Mouse (Mus musculus) lung, postnatal 0 days (tissue): ENCODE results near the gene Ppan. TPM values are rescaled to one million over a fixed set of nuclear protein-coding genes. Genes with fewer than 3 reads are reported as not detected.

Source experiments
- ATAC-seq: fragments of 200-750 bp; cut with Nextera tagmentation; 2 replicates; pipeline ENCODE4 v1.8.0; 2017; ENCODE audit warnings: moderate library complexity
- DNase-seq: peaks from one replicate; pipeline ENCODE4 v3.0.0-alpha.2; 2016; ENCODE audit warnings: low spot score
- H3K27ac ChIP-seq: fragments of 300-500 bp; sonication (generic); 2 replicates; pipeline ENCODE4 v1.5.1; 2014; ENCODE audit warnings: antibody characterized with exemption, mild to moderate bottlenecking, low read length, mixed read lengths
- H3K27me3 ChIP-seq: fragments of 300-500 bp; sonication (generic); replicated peaks from 2 replicates; pipeline ENCODE4 v1.6.1; 2014; ENCODE audit warnings: low read length, mixed read lengths; ENCODE audit not compliant: insufficient read depth
- H3K36me3 ChIP-seq: fragments of 300-500 bp; sonication (generic); 2 replicates; pipeline ENCODE4 v1.6.1; 2014; ENCODE audit warnings: low read length, mixed read lengths; ENCODE audit not compliant: insufficient read depth
- H3K4me1 ChIP-seq: fragments of 300-500 bp; sonication (generic); 2 replicates; pipeline ENCODE4 v1.6.1; 2014; ENCODE audit warnings: antibody characterized with exemption, low read depth, low read length, mixed read lengths; ENCODE audit not compliant: insufficient read depth
- H3K4me2 ChIP-seq: fragments of 300-500 bp; sonication (generic); replicated peaks from 2 replicates; pipeline ENCODE4 v1.6.1; 2014; ENCODE audit warnings: low read depth, mild to moderate bottlenecking, low read length, moderate library complexity, mixed read lengths
- H3K4me3 ChIP-seq: fragments of 300-500 bp; sonication (generic); 2 replicates; pipeline ENCODE4 v1.5.1; 2014; ENCODE audit warnings: low read depth, low read length
- H3K9ac ChIP-seq: fragments of 300-500 bp; sonication (generic); replicated peaks from 2 replicates; pipeline ENCODE4 v1.6.1; 2014; ENCODE audit warnings: low read depth, mild to moderate bottlenecking
- H3K9me3 ChIP-seq: fragments of 300-500 bp; sonication (generic); 2 replicates; pipeline ENCODE4 v1.6.1; 2016; ENCODE audit warnings: low read length, mixed read lengths
- CTCF ChIP-seq: IDR thresholded peaks from 2 replicates; pipeline ENCODE4 v1.5.1; 2016; ENCODE audit warnings: antibody characterized with exemption, mild to moderate bottlenecking
- EP300 ChIP-seq: IDR thresholded peaks from 2 replicates; pipeline ENCODE4 v1.6.1; 2016; ENCODE audit warnings: antibody characterized with exemption, mild to moderate bottlenecking, control low read depth
- WGBS: fragments of 180-500 bp; shearing (Covaris S2); extraction: QIAGEN DNeasy Blood & Tissue Kit; methylation state at CpG from one replicate; pipeline ENCODE4 v1.1.7; 2014; 5-methylcytosine and 5-hydroxymethylcytosine counted together
- polyA plus RNA-seq: library from polyadenylated mRNA; unstranded; fragments of >200 nt; fragmentation: Nextera tagmentation; extraction: Ambion mirVana; gene quantifications from 2 replicates; pipeline ENCODE4 v1.2.1, GENCODE M21; 2015

The Ppan gene
- polyA plus RNA-seq, 1 experiment from 2014 or later = 20.9 TPM

- Histone ChIP-seq H3K27me3 (no peaks in the 10 kb centered on the region), H3K9ac (0 out of 2 replicates have a peak overlapping the region, but pooled peaks have one; percentile 5), H3K4me3 (peak overlapping the region; percentile 26), H3K4me1 (no peaks in the 10 kb centered on the region), H3K27ac (no peak overlapping the region), H3K9me3 (no peaks in the 10 kb centered on the region), H3K36me3 (0 out of 2 replicates have a peak, but pooled peaks cover 7% of the 10 kb centered on the region), H3K4me2 (peak overlapping the region; percentile 54)
- no peak for TF ChIP-seq CTCF
- TF ChIP-seq EP300 = no peak
- ATAC-seq (no peak), DNase-seq (no peak)
- WGBS = 35% methylated on average over 14 of the region's 14 CpGs
Observed at GRCm38 (mm10) chr9:20877118-20878040, 10.6 kb upstream of the Ppan start.

- ATAC-seq (peak; percentile 96), DNase-seq (peak; percentile 99)
- H3K27me3 ChIP-seq = no peaks in the 10 kb centered on the region
- no peaks in the 10 kb centered on the region for H3K4me1 ChIP-seq
- under 1% methylated on average over 60 of the region's 69 CpGs for WGBS
- H3K4me2 ChIP-seq = peak overlapping the region; percentile 54
- 0 out of 2 replicates have a peak overlapping the region, but pooled peaks have one; percentile 21 for H3K9ac ChIP-seq
- TF ChIP-seq CTCF (peak; percentile 98), EP300 (no peak)
- peak overlapping the region; percentile 72 for H3K27ac ChIP-seq
- H3K36me3 ChIP-seq = 0 out of 2 replicates have a peak, but pooled peaks cover 5% of the 10 kb centered on the region
- peak overlapping the region; percentile 26 for H3K4me3 ChIP-seq
- H3K9me3 ChIP-seq = no peaks in the 10 kb centered on the region
Observed at GRCm38 (mm10) chr9:20878041-20878709, 9.8 kb upstream of the Ppan start.

GRCm38 (mm10) chr9:20878710-20879065, 9.3 kb upstream of the Ppan start:
- Histone ChIP-seq H3K9me3 (no peaks in the 10 kb centered on the region), H3K27me3 (no peaks in the 10 kb centered on the region), H3K9ac (0 out of 2 replicates have a peak overlapping the region, but pooled peaks have one; percentile 21), H3K4me3 (peak overlapping the region; percentile 21), H3K36me3 (no peaks in the 10 kb centered on the region), H3K4me2 (peak overlapping the region; percentile 54), H3K27ac (peak overlapping the region; percentile 72), H3K4me1 (no peaks in the 10 kb centered on the region)
- DNase-seq (no peak), ATAC-seq (no peak)
- no peak for TF ChIP-seq CTCF
- TF ChIP-seq EP300 = no peak
- 13% methylated on average over 10 of the region's 10 CpGs for WGBS

- Histone ChIP-seq H3K4me3 (peak within 1 kb of the TSS; percentile 21), H3K9me3 (no peaks in the 10 kb centered on the region), H3K27ac (peak within 1 kb of the TSS; percentile 72), H3K4me2 (peak within 1 kb of the TSS; percentile 54), H3K36me3 (no peaks in the 10 kb centered on the region), H3K9ac (0 out of 2 replicates have a peak within 1 kb of the TSS, but pooled peaks have one; percentile 21), H3K4me1 (no peaks in the 10 kb centered on the region), H3K27me3 (no peaks in the 10 kb centered on the region)
- 82% methylated on average over 13 of the region's 13 CpGs for WGBS
- DNase-seq (no peak), ATAC-seq (no peak)
- TF ChIP-seq EP300 (no peak), CTCF (no peak)
Observed at GRCm38 (mm10) chr9:20879097-20879792, 8.7 kb upstream of the Ppan start, which contains the start of gene Angptl6. Gene Angptl6, minus strand, starts transcription at chr9:20879727.

- no peak for TF ChIP-seq EP300
- TF ChIP-seq CTCF = no peak
Observed at GRCm38 (mm10) chr9:20886563-20886962, 1.4 kb upstream of the Ppan start.

More at GRCm38 (mm10) chr9:20886563-20886962, 1.4 kb upstream of the Ppan start:
- Histone ChIP-seq H3K4me2 (no peak overlapping the region), H3K4me3 (no peak overlapping the region), H3K36me3 (peaks cover 6% of the 10 kb centered on the region; the same call in 1 of the 2 replicates), H3K27me3 (no peaks in the 10 kb centered on the region), H3K27ac (no peak overlapping the region), H3K9ac (no peak overlapping the region), H3K4me1 (no peaks in the 10 kb centered on the region), H3K9me3 (no peaks in the 10 kb centered on the region)
- 93% methylated on average over 2 of the region's 2 CpGs for WGBS
- ATAC-seq (no peak), DNase-seq (no peak)
